Mouse (Mus musculus) limb, embryonic 11.5 days (tissue): Measurements from ENCODE around the gene Cep112. TPM values are rescaled to one million over a fixed set of nuclear protein-coding genes. Genes with fewer than 3 reads are reported as not detected.

Experiments
- ATAC-seq: fragments of 200-750 bp; cut with Nextera tagmentation; 2 replicates; pipeline ENCODE4 v1.8.0; 2017; ENCODE audit warnings: low read depth; ENCODE audit not compliant: insufficient number of reproducible peaks, low FRiP score, low TSS enrichment
- DNase-seq: peaks from one replicate; pipeline ENCODE4 v3.0.0-alpha.2; 2015; ENCODE audit warnings: low spot score
- H3K27ac ChIP-seq: fragments of 300-500 bp; sonication (generic); replicated peaks from 2 replicates; pipeline ENCODE4 v1.5.1; 2014; ENCODE audit warnings: low read depth, mild to moderate bottlenecking, low read length
- H3K27me3 ChIP-seq: fragments of 300-500 bp; sonication (generic); 2 replicates; pipeline ENCODE4 v1.6.1; 2014; ENCODE audit warnings: mild to moderate bottlenecking, low read length, mixed read lengths; ENCODE audit not compliant: control insufficient read depth, insufficient read depth
- H3K36me3 ChIP-seq: fragments of 300-500 bp; sonication (generic); 2 replicates; pipeline ENCODE4 v1.6.1; 2014; ENCODE audit warnings: mild to moderate bottlenecking, low read length, moderate library complexity, mixed read lengths; ENCODE audit not compliant: control insufficient read depth, insufficient read depth
- H3K4me1 ChIP-seq: fragments of 300-500 bp; sonication (generic); 2 replicates; pipeline ENCODE4 v1.6.1; 2014; ENCODE audit warnings: low read length, mixed read lengths; ENCODE audit not compliant: control insufficient read depth, insufficient read depth
- H3K4me2 ChIP-seq: fragments of 300-500 bp; sonication (generic); 2 replicates; pipeline ENCODE4 v1.6.1; 2014; ENCODE audit warnings: low read depth, mild to moderate bottlenecking, moderate library complexity; ENCODE audit not compliant: severe bottlenecking
- H3K4me3 ChIP-seq: fragments of 300-500 bp; sonication (generic); 2 replicates; pipeline ENCODE4 v1.5.1; 2014; ENCODE audit warnings: low read depth, low read length
- H3K9ac ChIP-seq: fragments of 300-500 bp; sonication (generic); 2 replicates; pipeline ENCODE4 v1.6.1; 2014; ENCODE audit warnings: mild to moderate bottlenecking, low read length
- H3K9me3 ChIP-seq: fragments of 300-500 bp; sonication (generic); 2 replicates; pipeline ENCODE4 v1.6.1; 2016; ENCODE audit warnings: low read length; ENCODE audit not compliant: control insufficient read depth
- WGBS: fragments of 180-500 bp; shearing (Covaris S2); extraction: QIAGEN DNeasy Blood & Tissue Kit; methylation state at CpG from one replicate; pipeline ENCODE4 v1.1.7; 2014; 5-methylcytosine and 5-hydroxymethylcytosine counted together
- polyA plus RNA-seq: library from polyadenylated mRNA; unstranded; fragments of >200 nt; fragmentation: Nextera tagmentation; extraction: Ambion mirVana; gene quantifications from 2 replicates; pipeline ENCODE4 v1.2.1, GENCODE M21; 2014

The Cep112 gene
- polyA plus RNA-seq, 1 experiment from 2014 or later, result 12.0 TPM

- H3K36me3 ChIP-seq, result no peaks in the 10 kb centered on the region
These were observed 169.1 kb downstream of the Cep112 start for GRCm38 (mm10) chr11:108593959-108594579.

GRCm38 (mm10) chr11:108605301-108605700 is 180.3 kb downstream of the Cep112 start:
- H3K4me3 ChIP-seq, result no peak overlapping the region
- no peaks in the 10 kb centered on the region for H3K36me3 ChIP-seq
- no peak overlapping the region for H3K9ac ChIP-seq
- no peaks in the 10 kb centered on the region for H3K9me3 ChIP-seq
- ATAC-seq (no peak), DNase-seq (no peak)
- H3K4me2 ChIP-seq, result no peak overlapping the region
- 0 out of 2 replicates have a peak, but pooled peaks cover 2% of the 10 kb centered on the region for H3K4me1 ChIP-seq
- 54% methylated on average over 3 of the region's 3 CpGs for WGBS
- no peaks in the 10 kb centered on the region for H3K27me3 ChIP-seq
- H3K27ac ChIP-seq, result no peak overlapping the region

More at GRCm38 (mm10) chr11:108593959-108594579, 169.1 kb downstream of the Cep112 start:
- Histone ChIP-seq H3K4me3 (no peak overlapping the region), H3K9ac (no peak overlapping the region), H3K4me1 (no peaks in the 10 kb centered on the region), H3K9me3 (no peaks in the 10 kb centered on the region), H3K27me3 (no peaks in the 10 kb centered on the region), H3K27ac (no peak overlapping the region), H3K4me2 (no peak overlapping the region)
- ATAC-seq (no peak), DNase-seq (no peak)
- WGBS, result 73% methylated on average over 2 of the region's 2 CpGs

GRCm38 (mm10) chr11:108606036-108606435 is 181.0 kb downstream of the Cep112 start:
- DNase-seq (no peak), ATAC-seq (no peak)
- Histone ChIP-seq H3K4me3 (no peak overlapping the region), H3K36me3 (no peaks in the 10 kb centered on the region), H3K9me3 (no peaks in the 10 kb centered on the region), H3K4me1 (0 out of 2 replicates have a peak, but pooled peaks cover 2% of the 10 kb centered on the region), H3K27ac (no peak overlapping the region), H3K9ac (no peak overlapping the region), H3K4me2 (no peak overlapping the region), H3K27me3 (no peaks in the 10 kb centered on the region)
- WGBS, result 94% methylated on average over 11 of the region's 11 CpGs

- no peak overlapping the region for H3K4me3 ChIP-seq
- H3K4me2 ChIP-seq, result no peak overlapping the region
- H3K4me1 ChIP-seq, result 0 out of 2 replicates have a peak, but pooled peaks cover 2% of the 10 kb centered on the region
- H3K36me3 ChIP-seq, result no peaks in the 10 kb centered on the region
- H3K9me3 ChIP-seq, result no peaks in the 10 kb centered on the region
- DNase-seq (no peak), ATAC-seq (no peak)
- H3K9ac ChIP-seq, result no peak overlapping the region
- no peaks in the 10 kb centered on the region for H3K27me3 ChIP-seq
- no peak overlapping the region for H3K27ac ChIP-seq
These were observed 181.8 kb downstream of the Cep112 start for GRCm38 (mm10) chr11:108606836-108607235.

- no peak for ATAC-seq
- H3K9ac ChIP-seq, result no peak overlapping the region
- H3K27ac ChIP-seq, result no peak overlapping the region
- H3K9me3 ChIP-seq, result no peaks in the 10 kb centered on the region
- no peak for DNase-seq
- no peaks in the 10 kb centered on the region for H3K4me1 ChIP-seq
- H3K36me3 ChIP-seq, result no peaks in the 10 kb centered on the region
- no peak overlapping the region for H3K4me3 ChIP-seq
- H3K4me2 ChIP-seq, result no peak overlapping the region
- WGBS, result 9% methylated on average over 7 of the region's 7 CpGs
- H3K27me3 ChIP-seq, result no peaks in the 10 kb centered on the region
These were observed 195.8 kb downstream of the Cep112 start for GRCm38 (mm10) chr11:108620628-108621433.

- ATAC-seq, result no peak
- H3K27ac ChIP-seq, result no peak overlapping the region
- no peak overlapping the region for H3K9ac ChIP-seq
- WGBS, result 16% methylated on average over 9 of the region's 9 CpGs
- no peaks in the 10 kb centered on the region for H3K4me1 ChIP-seq
- peak; percentile 30 for DNase-seq
- H3K36me3 ChIP-seq, result no peaks in the 10 kb centered on the region
- H3K4me3 ChIP-seq, result no peak overlapping the region
- H3K4me2 ChIP-seq, result no peak overlapping the region
- H3K27me3 ChIP-seq, result no peaks in the 10 kb centered on the region
- no peaks in the 10 kb centered on the region for H3K9me3 ChIP-seq
These were observed 196.5 kb downstream of the Cep112 start for GRCm38 (mm10) chr11:108621434-108621901.

- WGBS, result 80% methylated on average over 5 of the region's 5 CpGs
These were observed 200.7 kb downstream of the Cep112 start for GRCm38 (mm10) chr11:108625546-108626232.

GRCm38 (mm10) chr11:108637780-108638179 is 212.8 kb downstream of the Cep112 start:
- H3K9ac ChIP-seq, result no peak overlapping the region
- no peak for DNase-seq
- H3K27me3 ChIP-seq, result no peaks in the 10 kb centered on the region
- ATAC-seq, result no peak
- 0 out of 2 replicates have a peak, but pooled peaks cover 2% of the 10 kb centered on the region for H3K4me1 ChIP-seq
- H3K36me3 ChIP-seq, result no peaks in the 10 kb centered on the region
- no peaks in the 10 kb centered on the region for H3K9me3 ChIP-seq
- H3K4me2 ChIP-seq, result no peak overlapping the region
- H3K27ac ChIP-seq, result no peak overlapping the region
- no peak overlapping the region for H3K4me3 ChIP-seq
- 78% methylated on average over 2 of the region's 2 CpGs for WGBS

More at GRCm38 (mm10) chr11:108625546-108626232, 200.7 kb downstream of the Cep112 start:
- H3K27ac ChIP-seq, result no peak overlapping the region
- H3K4me2 ChIP-seq, result no peak overlapping the region
- no peaks in the 10 kb centered on the region for H3K36me3 ChIP-seq
- H3K4me1 ChIP-seq, result no peaks in the 10 kb centered on the region
- H3K9me3 ChIP-seq, result no peaks in the 10 kb centered on the region
- no peak overlapping the region for H3K4me3 ChIP-seq
- no peak for ATAC-seq
- DNase-seq, result no peak
- no peaks in the 10 kb centered on the region for H3K27me3 ChIP-seq
- H3K9ac ChIP-seq, result no peak overlapping the region
